Comparison of ENCODE assay signal across 8 mouse cellular contexts in the genomic region with DNA sequence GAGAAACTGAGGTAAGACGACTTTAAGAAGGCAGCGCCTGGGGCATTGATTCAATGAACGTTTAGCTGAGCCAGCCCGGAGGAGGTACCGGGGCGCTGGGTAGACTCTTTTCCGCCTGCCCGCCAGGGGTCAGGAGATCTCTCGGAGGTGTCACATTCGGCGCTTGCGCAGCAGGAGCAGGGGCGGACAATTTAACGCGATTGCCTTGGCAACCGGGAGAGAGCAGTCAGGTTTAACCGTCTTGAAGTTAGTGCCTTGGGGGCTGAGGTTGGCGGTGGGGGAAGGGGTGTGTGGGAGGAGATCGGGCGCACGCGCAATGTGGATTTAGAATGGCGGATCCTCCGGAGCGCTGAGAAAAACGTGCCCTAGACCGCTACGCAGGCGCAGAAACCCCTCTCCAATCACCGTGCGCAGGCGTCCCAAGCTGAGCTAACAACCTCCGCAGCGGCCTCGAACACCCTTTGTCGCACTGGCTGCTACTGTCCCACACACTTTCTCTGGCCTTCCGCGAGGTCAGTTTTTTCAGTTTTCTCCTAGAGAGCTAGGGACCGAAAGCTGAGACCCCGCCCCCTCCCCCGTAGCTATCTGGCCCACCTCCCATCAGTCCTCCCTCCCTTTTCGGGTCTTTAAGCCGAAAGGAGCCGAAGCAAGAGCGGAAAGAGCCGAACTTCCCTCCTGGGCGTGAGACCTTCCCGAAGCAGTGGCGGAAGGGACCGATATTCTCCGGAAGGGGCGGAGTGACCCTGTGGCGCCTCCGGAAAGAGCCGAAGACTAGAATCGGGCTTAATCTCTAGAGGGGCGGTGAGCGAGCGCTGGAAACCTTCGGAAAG. TPM values are rescaled to one million over a fixed set of nuclear protein-coding genes. Genes with fewer than 3 reads are reported as not detected.
DNase-seq lines count a peak whose midpoint lies in the region; ATAC-seq lines count a peak whose summit lies in the region.

No protein-coding gene starts in this region.

- DNase-seq in Muller cell, postnatal 12 days (ENCODE audit: inconsistent ontology term), result peak; percentile 99
- peak; percentile 98 for DNase-seq in cerebellum, adult 9-11 months
- DNase-seq in frontal cortex, adult 2 months (ENCODE audit: extremely low spot score in 1 of 2, low spot score in 1 of 2), result peak; percentile 96 to 100
- peak; percentile 99 for DNase-seq in hindbrain, embryonic 11.5 days (ENCODE audit: low spot score)
- peak; percentile 100 for DNase-seq in layer of hippocampus, postnatal 10 days (ENCODE audit: low spot score in 2 of 2)
- DNase-seq in lung, postnatal 10 days, result peak; percentile 99
- DNase-seq in ovary, postnatal 36 days (ENCODE audit: low spot score), result peak; percentile 97
- peak; percentile 99 for DNase-seq in thymus, postnatal 25 days

- H3K4me1 ChIP-seq in hindbrain, embryonic 11.5 days (replicated peaks; ENCODE audit: control insufficient read depth, insufficient read depth, low read length), result peaks cover 8% of the 10 kb centered on the region; the same call in 1 of the 2 replicates

- H3K27ac ChIP-seq in hindbrain, embryonic 11.5 days (ENCODE audit: low read depth, low read length), result peak overlapping the region; percentile 98

- peak overlapping the region; percentile 79 for H3K4me3 ChIP-seq in hindbrain, embryonic 11.5 days (ENCODE audit: low read depth, low read length)

- ATAC-seq in hindbrain, embryonic 11.5 days (ENCODE audit: low FRiP score), result peak; percentile 92

- H3K9ac ChIP-seq in hindbrain, embryonic 11.5 days (ENCODE audit: low read depth, low read length), result peak overlapping the region; percentile 94

- no peaks in the 10 kb centered on the region for H3K36me3 ChIP-seq in hindbrain, embryonic 11.5 days (ENCODE audit: control insufficient read depth, insufficient read depth, low read length)

- WGBS in hindbrain, embryonic 11.5 days, result under 1% methylated on average over 60 of the region's 60 CpGs

- H3K9me3 ChIP-seq in hindbrain, embryonic 11.5 days (ENCODE audit: control insufficient read depth, low read length), result no peaks in the 10 kb centered on the region

- peaks cover 20% of the 10 kb centered on the region for H3K27me3 ChIP-seq in hindbrain, embryonic 11.5 days (ENCODE audit: control insufficient read depth, insufficient read depth, low read length)

- H3K4me2 ChIP-seq in hindbrain, embryonic 11.5 days (replicated peaks; ENCODE audit: low read depth, low read length), result peak overlapping the region; percentile 47

RNA-seq across cellular contexts. Expression of gene U2af2, which starts 0.8 kb away (rescaled TPM):
- 225 and 229 TPM in 2 replicates for polyA plus RNA-seq in frontal cortex, adult 2 months (2012; rRNA removed)
- 161 and 162 TPM in 2 replicates for polyA plus RNA-seq in hindbrain, embryonic 11.5 days (2014; fragmentation: Nextera tagmentation; extraction: Ambion mirVana)
- 100 to 1,000 TPM; 174 to 184 TPM for total RNA-seq in layer of hippocampus, postnatal 10 days (2021)

RNA-seq across cellular contexts. Expression of gene Zfp580, which starts 9.8 kb away (rescaled TPM):
- 49.7 and 56.0 TPM in 2 replicates for polyA plus RNA-seq in frontal cortex, adult 2 months (2012; rRNA removed)
- polyA plus RNA-seq in hindbrain, embryonic 11.5 days (2014; fragmentation: Nextera tagmentation; extraction: Ambion mirVana), result 32.4 and 37.5 TPM in 2 replicates
- total RNA-seq in layer of hippocampus, postnatal 10 days (2021), result 10 to 100 TPM; 74.9 to 80.4 TPM

RNA-seq across cellular contexts. Expression of gene Epn1, which starts 18.9 kb away (rescaled TPM):
- 387 and 425 TPM in 2 replicates for polyA plus RNA-seq in frontal cortex, adult 2 months (2012; rRNA removed)
- polyA plus RNA-seq in hindbrain, embryonic 11.5 days (2014; fragmentation: Nextera tagmentation; extraction: Ambion mirVana), result 54.2 and 55.3 TPM in 2 replicates
- 100 to 1,000 TPM; 402 to 408 TPM for total RNA-seq in layer of hippocampus, postnatal 10 days (2021)

RNA-seq across cellular contexts. Expression of gene Zfp784, which starts 22.9 kb away (rescaled TPM):
- polyA plus RNA-seq in frontal cortex, adult 2 months (2012; rRNA removed), result 8.4 and 8.8 TPM in 2 replicates
- 3.1 and 4.3 TPM in 2 replicates for polyA plus RNA-seq in hindbrain, embryonic 11.5 days (2014; fragmentation: Nextera tagmentation; extraction: Ambion mirVana)
- total RNA-seq in layer of hippocampus, postnatal 10 days (2021), result 1 to 10 TPM; 5.4 to 5.8 TPM

RNA-seq across cellular contexts. Expression of gene 4632433K11Rik, which starts 27.2 kb away (rescaled TPM):
- polyA plus RNA-seq in frontal cortex, adult 2 months (2012; rRNA removed), result not detected in 2 replicates
- polyA plus RNA-seq in hindbrain, embryonic 11.5 days (2014; fragmentation: Nextera tagmentation; extraction: Ambion mirVana), result not detected in 2 replicates
- total RNA-seq in layer of hippocampus, postnatal 10 days (2021), result not detected

Comparison
In these comparisons a context has a peak if more than half of its experiments do, and no peak if none do; other contexts are left out.
1. Peak in every context shown above with its lines: DNase-seq, ATAC-seq, H3K4me3 ChIP-seq and H3K27ac ChIP-seq.